Mouse (Mus musculus): ENCODE measurements around the gene Atp6v1d. TPM values are rescaled to one million over a fixed set of nuclear protein-coding genes. Genes with fewer than 3 reads are reported as not detected.
A peak's percentile ranks its signal among the peaks of the same experiment; 100 is the strongest.

Atp6v1d gene
- polyA plus RNA-seq (2012; rRNA removed) = 4.4 and 6.8 TPM in 2 replicates

GRCm38 (mm10) chr12:78861496-78862253 lies at the start of gene Atp6v1d, which contains the start of gene Eif2s1:
Gene Atp6v1d, minus strand, starts transcription at chr12:78861638.
Gene Eif2s1, plus strand, starts transcription at chr12:78861819.
- peaks cover 5% of the 10 kb centered on the region for H3K36me3 ChIP-seq (ENCODE audit: control insufficient read depth, insufficient read depth, low read length)
- under 1% methylated on average over 55 of the region's 55 CpGs for WGBS
- peak; percentile 97 to 99 for DNase-seq (ENCODE audit: low read depth in 1 of 2, low spot score in 2 of 2)
- H3K27ac ChIP-seq (ENCODE audit: insufficient read depth, low read length) = peak within 1 kb of the TSS; percentile 78
- peaks cover 7% of the 10 kb centered on the region for H3K4me1 ChIP-seq (ENCODE audit: control insufficient read depth, insufficient read depth, insufficient read length)
- TF ChIP-seq CTCF (IDR thresholded peaks at IDR 0.05; ENCODE audit: extremely low read depth, insufficient read depth, insufficient read length, insufficient replicate concordance) (peak; percentile 74; the same call in 1 of the 2 replicates), POLR2A (IDR thresholded peaks at IDR 0.05; ENCODE audit: low read depth, low read length) (peak; percentile 73)
- H3K27me3 ChIP-seq (ENCODE audit: control insufficient read depth, insufficient read depth, low read length) = no peaks in the 10 kb centered on the region
- H3K4me3 ChIP-seq (ENCODE audit: extremely low read depth, insufficient read depth, insufficient read length) = peak within 1 kb of the TSS; percentile 83

DNA sequence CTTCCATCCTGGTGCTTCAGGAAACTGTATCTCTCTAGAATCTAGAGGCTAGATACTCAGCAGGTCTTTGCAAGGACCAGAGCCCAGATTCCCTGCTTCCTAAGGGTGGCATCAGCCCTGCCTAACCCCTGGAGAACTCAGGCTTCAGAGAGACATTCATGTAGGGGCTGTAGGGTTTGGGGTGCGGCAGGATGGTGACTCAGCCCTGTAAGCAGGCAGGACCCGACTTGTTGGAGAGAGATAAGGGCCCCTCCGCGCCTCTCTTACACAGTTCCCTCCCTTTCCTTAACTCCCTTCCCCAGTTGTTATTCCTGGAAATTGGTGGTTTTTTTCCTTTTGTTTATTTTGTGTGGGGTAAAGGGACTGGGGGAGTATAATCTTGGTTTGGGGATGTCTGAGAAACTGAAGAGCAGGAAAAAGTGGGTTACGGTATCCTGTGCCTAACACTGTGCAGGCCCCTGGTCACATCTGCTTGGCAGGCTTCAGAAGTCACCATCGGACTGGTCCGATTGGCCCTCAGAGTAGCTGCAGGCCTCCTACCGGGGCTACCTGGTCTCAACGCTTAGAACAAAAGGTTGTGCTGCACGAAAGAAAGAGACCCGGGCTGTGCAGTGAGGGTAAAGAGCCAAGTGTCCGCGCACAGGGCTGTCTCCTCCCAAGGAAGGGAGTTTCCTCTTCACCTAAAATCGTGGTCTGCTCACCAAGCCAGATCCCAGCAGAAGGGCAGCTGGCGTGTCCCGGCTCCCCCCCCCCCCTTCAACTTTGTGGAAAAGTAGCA lies 49.4 kb upstream of the Atp6v1d start:
- Histone ChIP-seq H3K4me3 (ENCODE audit: extremely low read depth, insufficient read depth, insufficient read length) (no peak overlapping the region), H3K4me1 (ENCODE audit: control insufficient read depth, insufficient read depth, insufficient read length) (peaks cover 4% of the 10 kb centered on the region), H3K27me3 (ENCODE audit: control insufficient read depth, insufficient read depth, low read length) (peaks cover 27% of the 10 kb centered on the region), H3K27ac (ENCODE audit: insufficient read depth, low read length) (peak overlapping the region; percentile 67; the same call in 1 of the 2 replicates), H3K36me3 (ENCODE audit: control insufficient read depth, insufficient read depth, low read length) (no peaks in the 10 kb centered on the region)
- no peak for DNase-seq (ENCODE audit: low read depth in 1 of 2, low spot score in 2 of 2)
- 20% methylated on average over 16 of the region's 16 CpGs for WGBS
- no peak for TF ChIP-seq POLR2A (IDR thresholded peaks at IDR 0.05; ENCODE audit: low read depth, low read length)
- TF ChIP-seq CTCF (IDR thresholded peaks at IDR 0.05; ENCODE audit: extremely low read depth, insufficient read depth, insufficient read length, insufficient replicate concordance) = no peak

GRCm38 (mm10) chr12:78908081-78908605 lies 46.7 kb upstream of the Atp6v1d start:
- no peak overlapping the region for H3K27ac ChIP-seq (ENCODE audit: insufficient read depth, low read length)
- no peak overlapping the region for H3K4me3 ChIP-seq (ENCODE audit: extremely low read depth, insufficient read depth, insufficient read length)
- no peak for DNase-seq (ENCODE audit: low read depth in 1 of 2, low spot score in 2 of 2)
- no peaks in the 10 kb centered on the region for H3K36me3 ChIP-seq (ENCODE audit: control insufficient read depth, insufficient read depth, low read length)
- TF ChIP-seq CTCF (IDR thresholded peaks at IDR 0.05; ENCODE audit: extremely low read depth, insufficient read depth, insufficient read length, insufficient replicate concordance) = no peak
- peaks cover 27% of the 10 kb centered on the region for H3K27me3 ChIP-seq (ENCODE audit: control insufficient read depth, insufficient read depth, low read length)
- WGBS = 83% methylated on average over 6 of the region's 6 CpGs
- H3K4me1 ChIP-seq (ENCODE audit: control insufficient read depth, insufficient read depth, insufficient read length) = peaks cover 4% of the 10 kb centered on the region

- H3K27ac ChIP-seq (ENCODE audit: insufficient read depth, low read length) = no peak within 1 kb of the TSS
- H3K27me3 ChIP-seq (ENCODE audit: control insufficient read depth, insufficient read depth, low read length) = peaks cover 18% of the 10 kb centered on the region
- no peaks in the 10 kb centered on the region for H3K36me3 ChIP-seq (ENCODE audit: control insufficient read depth, insufficient read depth, low read length)
- DNase-seq (ENCODE audit: low read depth in 1 of 2, low spot score in 2 of 2) = peak in 1 of 2 experiments; percentile 33
- peak within 1 kb of the TSS; percentile 48 for H3K4me3 ChIP-seq (ENCODE audit: extremely low read depth, insufficient read depth, insufficient read length)
- whole genome bisulfite sequencing = 4% methylated on average over 38 of the region's 38 CpGs
- TF ChIP-seq POLR2A (IDR thresholded peaks at IDR 0.05; ENCODE audit: low read depth, low read length) = no peak
- peaks cover 4% of the 10 kb centered on the region for H3K4me1 ChIP-seq (ENCODE audit: control insufficient read depth, insufficient read depth, insufficient read length)
These were observed 45.3 kb upstream of the Atp6v1d start, which contains the start of gene Plek2 for GRCm38 (mm10) chr12:78906707-78907162. Gene Plek2, minus strand, starts transcription at chr12:78906964.

- TF ChIP-seq POLR2A (IDR thresholded peaks at IDR 0.05; ENCODE audit: low read depth, low read length) (no peak), CTCF (IDR thresholded peaks at IDR 0.05; ENCODE audit: extremely low read depth, insufficient read depth, insufficient read length, insufficient replicate concordance) (no peak)
- Histone ChIP-seq H3K36me3 (ENCODE audit: control insufficient read depth, insufficient read depth, low read length) (no peaks in the 10 kb centered on the region), H3K4me3 (ENCODE audit: extremely low read depth, insufficient read depth, insufficient read length) (no peak overlapping the region), H3K27ac (ENCODE audit: insufficient read depth, low read length) (no peak overlapping the region), H3K27me3 (ENCODE audit: control insufficient read depth, insufficient read depth, low read length) (peaks cover 6% of the 10 kb centered on the region; the same call in 1 of the 2 replicates), H3K4me1 (ENCODE audit: control insufficient read depth, insufficient read depth, insufficient read length) (peaks cover 4% of the 10 kb centered on the region)
- DNase-seq (ENCODE audit: low read depth in 1 of 2, low spot score in 2 of 2) = no peak
- WGBS = 94% methylated on average over 7 of the region's 7 CpGs
These were observed 43.1 kb upstream of the Atp6v1d start for GRCm38 (mm10) chr12:78904499-78904898.

DNA sequence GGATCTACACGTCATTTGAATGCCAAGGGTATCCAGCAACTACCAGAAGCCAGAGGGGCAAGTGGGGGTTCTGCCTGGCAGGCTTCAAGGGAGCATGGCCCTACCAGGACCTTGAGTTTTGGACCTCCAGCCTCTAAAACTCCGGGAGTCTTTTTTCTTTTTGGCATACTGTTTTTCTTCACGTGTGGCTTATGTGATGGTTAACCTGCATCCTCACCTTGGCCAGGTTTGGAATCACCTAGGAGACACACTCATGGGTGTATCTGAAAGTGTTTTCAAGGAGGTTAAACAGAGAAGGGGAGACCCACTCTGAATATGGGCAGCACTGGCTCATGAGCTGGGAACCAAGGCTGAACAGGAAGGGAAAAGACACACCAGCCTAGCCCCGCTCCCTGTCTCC lies 41.9 kb upstream of the Atp6v1d start:
- peaks cover 4% of the 10 kb centered on the region; the same call in 1 of the 2 replicates for H3K27me3 ChIP-seq (ENCODE audit: control insufficient read depth, insufficient read depth, low read length)
- peaks cover 4% of the 10 kb centered on the region for H3K4me1 ChIP-seq (ENCODE audit: control insufficient read depth, insufficient read depth, insufficient read length)
- TF ChIP-seq CTCF (IDR thresholded peaks at IDR 0.05; ENCODE audit: extremely low read depth, insufficient read depth, insufficient read length, insufficient replicate concordance) = no peak
- TF ChIP-seq POLR2A (IDR thresholded peaks at IDR 0.05; ENCODE audit: low read depth, low read length) = no peak
- DNase-seq (ENCODE audit: low read depth in 1 of 2, low spot score in 2 of 2) = no peak
- WGBS = 87% methylated on average over 4 of the region's 4 CpGs
- H3K27ac ChIP-seq (ENCODE audit: insufficient read depth, low read length) = no peak overlapping the region
- H3K36me3 ChIP-seq (ENCODE audit: control insufficient read depth, insufficient read depth, low read length) = no peaks in the 10 kb centered on the region
- no peak overlapping the region for H3K4me3 ChIP-seq (ENCODE audit: extremely low read depth, insufficient read depth, insufficient read length)

Measured in spleen, adult 2 months (tissue).